Mouse (Mus musculus) liver, embryonic 11.5 days (tissue): ENCODE results near the gene Dcaf5. TPM values are rescaled to one million over a fixed set of nuclear protein-coding genes. Genes with fewer than 3 reads are reported as not detected.

ENCODE experiments used
- ATAC-seq: fragments of 200-750 bp; cut with Nextera tagmentation; replicated peaks from 2 replicates; pipeline ENCODE4 v1.8.0; 2017; ENCODE audit warnings: moderate number of reproducible peaks, mild to moderate bottlenecking, moderate TSS enrichment, moderate library complexity; ENCODE audit not compliant: low FRiP score
- DNase-seq: peaks from one replicate; pipeline ENCODE4 v3.0.0-alpha.2; 2017; ENCODE audit warnings: low spot score
- H3K27ac ChIP-seq: fragments of 300-500 bp; sonication (generic); 2 replicates; pipeline ENCODE4 v1.5.1; 2014; ENCODE audit warnings: mild to moderate bottlenecking, low read depth, low read length, control low read depth
- H3K27me3 ChIP-seq: fragments of 300-500 bp; sonication (generic); replicated peaks from 2 replicates; pipeline ENCODE4 v1.6.1; 2014; ENCODE audit warnings: low read length, mixed read lengths; ENCODE audit not compliant: control insufficient read depth, insufficient read depth
- H3K36me3 ChIP-seq: fragments of 300-500 bp; sonication (generic); 2 replicates; pipeline ENCODE4 v1.6.1; 2014; ENCODE audit warnings: mild to moderate bottlenecking, low read length, moderate library complexity, mixed read lengths; ENCODE audit not compliant: control insufficient read depth, insufficient read depth
- H3K4me1 ChIP-seq: fragments of 300-500 bp; sonication (generic); replicated peaks from 2 replicates; pipeline ENCODE4 v1.6.1; 2014; ENCODE audit warnings: low read length, mixed read lengths; ENCODE audit not compliant: control insufficient read depth, insufficient read depth
- H3K4me2 ChIP-seq: fragments of 300-500 bp; sonication (generic); 2 replicates; pipeline ENCODE4 v1.6.1; 2014; ENCODE audit warnings: mild to moderate bottlenecking, control low read depth, moderate library complexity
- H3K4me3 ChIP-seq: fragments of 300-500 bp; sonication (generic); 2 replicates; pipeline ENCODE4 v1.5.1; 2014; ENCODE audit warnings: low read depth, low read length, control low read depth
- H3K9ac ChIP-seq: fragments of 300-500 bp; sonication (generic); 2 replicates; pipeline ENCODE4 v1.6.1; 2014; ENCODE audit warnings: low read depth, low read length, control low read depth
- H3K9me3 ChIP-seq: fragments of 300-500 bp; sonication (generic); 2 replicates; pipeline ENCODE4 v1.6.1; 2016; ENCODE audit warnings: low read length, inconsistent platforms, mixed read lengths; ENCODE audit not compliant: control insufficient read depth
- WGBS: fragments of 180-500 bp; shearing (Covaris S2); extraction: QIAGEN DNeasy Blood & Tissue Kit; methylation state at CpG from one replicate; pipeline ENCODE4 v1.1.7; 2014; 5-methylcytosine and 5-hydroxymethylcytosine counted together
- polyA plus RNA-seq: library from polyadenylated mRNA; unstranded; fragments of >200 nt; fragmentation: Nextera tagmentation; extraction: Ambion mirVana; gene quantifications from 2 replicates; pipeline ENCODE4 v1.2.1, GENCODE M21; 2014

The Dcaf5 gene
- polyA plus RNA-seq, 1 experiment from 2014 or later, result 5.1 TPM

DNA sequence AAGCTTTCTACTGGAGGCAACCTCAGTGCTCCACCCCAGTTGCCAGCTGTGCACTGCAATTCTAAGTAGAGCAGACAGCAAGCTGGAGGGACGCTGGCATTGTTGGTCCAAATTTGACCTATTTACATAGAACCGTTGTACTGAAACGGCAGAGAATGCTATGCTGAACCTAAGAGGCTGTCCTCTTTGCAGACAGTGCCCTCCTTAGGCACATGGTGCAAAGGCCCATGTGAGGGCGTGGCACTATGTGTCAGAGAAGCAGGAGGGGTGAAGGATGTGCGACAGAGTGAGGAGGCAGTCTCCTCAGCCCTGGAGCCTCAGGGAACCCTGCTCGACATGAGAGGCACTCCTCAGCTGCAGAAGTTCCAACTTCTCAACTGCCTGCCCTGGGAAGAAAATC, 40.0 kb downstream of the Dcaf5 start:
- ATAC-seq (no peak), DNase-seq (no peak)
- no peaks in the 10 kb centered on the region for H3K27me3 ChIP-seq
- no peak overlapping the region for H3K4me3 ChIP-seq
- WGBS, result 79% methylated on average over 6 of the region's 6 CpGs
- no peaks in the 10 kb centered on the region for H3K4me1 ChIP-seq
- H3K4me2 ChIP-seq, result no peak overlapping the region
- peaks cover 14% of the 10 kb centered on the region for H3K36me3 ChIP-seq
- H3K27ac ChIP-seq, result no peak overlapping the region
- H3K9me3 ChIP-seq, result no peaks in the 10 kb centered on the region
- H3K9ac ChIP-seq, result no peak overlapping the region

DNA sequence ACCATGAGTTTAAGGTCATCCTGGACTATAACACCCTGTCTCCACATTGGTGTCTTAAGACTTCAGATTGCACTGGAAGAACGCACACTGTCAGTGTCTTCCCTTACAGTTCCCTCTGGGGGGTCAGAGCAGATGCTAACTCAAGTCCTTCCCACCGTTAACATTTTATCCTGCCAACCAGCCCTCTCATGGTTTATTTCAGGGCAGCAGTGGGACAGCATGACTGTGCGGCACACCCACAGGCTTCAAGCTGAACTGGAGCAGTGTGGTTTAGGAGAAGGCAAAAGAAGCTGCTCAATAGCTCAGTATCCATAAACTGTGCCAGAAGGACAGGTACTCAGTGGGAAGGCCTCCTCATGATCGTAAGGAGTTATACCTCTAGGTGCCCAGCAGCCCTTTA, 41.1 kb downstream of the Dcaf5 start:
- no peaks in the 10 kb centered on the region for H3K9me3 ChIP-seq
- peaks cover 10% of the 10 kb centered on the region; the same call in 1 of the 2 replicates for H3K36me3 ChIP-seq
- ATAC-seq, result no peak
- no peak for DNase-seq
- H3K4me1 ChIP-seq, result no peaks in the 10 kb centered on the region
- H3K27ac ChIP-seq, result no peak overlapping the region
- 83% methylated on average over 4 of the region's 4 CpGs for WGBS
- H3K4me2 ChIP-seq, result no peak overlapping the region
- H3K4me3 ChIP-seq, result no peak overlapping the region
- no peaks in the 10 kb centered on the region for H3K27me3 ChIP-seq
- no peak overlapping the region for H3K9ac ChIP-seq

DNA sequence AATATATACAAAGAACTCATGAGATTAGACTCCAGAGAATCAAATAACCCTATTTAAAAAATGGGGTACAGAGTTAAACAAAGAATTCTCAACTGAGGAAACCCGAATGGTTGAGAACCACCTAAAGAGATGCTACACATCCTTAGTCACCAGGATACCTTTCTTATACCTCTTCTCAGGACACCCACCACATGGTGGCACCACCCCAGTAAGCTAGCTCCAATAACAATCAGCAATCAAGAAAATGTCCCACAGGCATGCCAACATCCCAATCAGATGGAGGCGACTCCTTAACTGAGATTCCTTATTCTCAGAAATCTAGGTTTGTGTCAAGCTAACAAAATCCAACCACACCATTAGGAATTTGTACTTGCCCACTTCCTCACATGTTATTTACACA, 42.4 kb downstream of the Dcaf5 start:
- H3K27me3 ChIP-seq, result no peaks in the 10 kb centered on the region
- H3K36me3 ChIP-seq, result peaks cover 11% of the 10 kb centered on the region; the same call in 1 of the 2 replicates
- 83% methylated on average over 2 of the region's 2 CpGs for WGBS
- no peak overlapping the region for H3K9ac ChIP-seq
- H3K27ac ChIP-seq, result no peak overlapping the region
- ATAC-seq (no peak), DNase-seq (no peak)
- H3K4me1 ChIP-seq, result no peaks in the 10 kb centered on the region
- H3K9me3 ChIP-seq, result no peaks in the 10 kb centered on the region
- H3K4me2 ChIP-seq, result no peak overlapping the region
- no peak overlapping the region for H3K4me3 ChIP-seq

DNA sequence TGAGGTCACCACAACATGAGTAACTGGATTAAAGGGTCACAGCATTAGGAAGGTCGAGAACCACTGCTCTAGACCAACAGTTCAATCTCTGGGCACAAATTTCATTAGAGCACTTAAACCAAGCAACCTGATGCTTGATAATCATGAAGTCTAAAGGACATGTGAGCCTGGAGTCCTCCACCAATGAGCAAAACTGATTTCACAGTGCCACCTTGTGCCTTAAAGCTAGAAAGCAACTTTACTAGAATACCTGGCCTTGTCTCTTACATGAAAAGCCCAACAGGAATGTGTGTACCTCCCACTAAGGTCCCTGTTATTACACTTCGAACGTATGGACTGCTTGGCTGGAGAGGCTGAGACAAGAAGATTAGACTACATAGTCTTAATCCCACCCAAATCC, 47.0 kb downstream of the Dcaf5 start:
- H3K36me3 ChIP-seq, result peaks cover 3% of the 10 kb centered on the region; the same call in 1 of the 2 replicates
- H3K4me1 ChIP-seq, result no peaks in the 10 kb centered on the region
- H3K9ac ChIP-seq, result no peak overlapping the region
- H3K27ac ChIP-seq, result no peak overlapping the region
- no peak overlapping the region for H3K4me3 ChIP-seq
- WGBS, result 71% methylated on average over 3 of the region's 3 CpGs
- H3K27me3 ChIP-seq, result no peaks in the 10 kb centered on the region
- ATAC-seq (no peak), DNase-seq (no peak)
- H3K9me3 ChIP-seq, result no peaks in the 10 kb centered on the region
- no peak overlapping the region for H3K4me2 ChIP-seq

DNA sequence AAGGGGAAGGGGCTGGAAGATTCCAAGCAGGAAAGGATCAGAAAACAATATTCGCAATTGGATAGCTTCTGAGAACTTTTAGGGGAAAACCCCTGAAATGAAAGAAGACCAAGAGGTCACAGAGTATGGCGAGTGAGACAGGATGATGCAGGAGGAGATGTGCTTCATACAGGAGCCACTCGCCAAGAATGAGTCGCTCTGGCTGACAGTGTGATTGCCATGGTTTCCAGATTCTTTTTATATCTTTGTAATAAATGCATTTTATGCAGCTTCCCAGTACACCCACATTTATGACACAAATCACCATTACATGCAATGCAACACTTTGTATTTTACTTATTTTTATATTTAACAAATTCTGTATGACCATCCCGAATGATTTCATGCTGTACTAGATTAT, 49.1 kb downstream of the Dcaf5 start:
- no peak overlapping the region for H3K27ac ChIP-seq
- no peak overlapping the region for H3K4me2 ChIP-seq
- H3K9ac ChIP-seq, result no peak overlapping the region
- no peaks in the 10 kb centered on the region for H3K9me3 ChIP-seq
- DNase-seq (no peak), ATAC-seq (no peak)
- 89% methylated on average over 5 of the region's 5 CpGs for WGBS
- H3K4me1 ChIP-seq, result no peaks in the 10 kb centered on the region
- H3K4me3 ChIP-seq, result no peak overlapping the region
- H3K36me3 ChIP-seq, result peaks cover 3% of the 10 kb centered on the region; the same call in 1 of the 2 replicates
- no peaks in the 10 kb centered on the region for H3K27me3 ChIP-seq

DNA sequence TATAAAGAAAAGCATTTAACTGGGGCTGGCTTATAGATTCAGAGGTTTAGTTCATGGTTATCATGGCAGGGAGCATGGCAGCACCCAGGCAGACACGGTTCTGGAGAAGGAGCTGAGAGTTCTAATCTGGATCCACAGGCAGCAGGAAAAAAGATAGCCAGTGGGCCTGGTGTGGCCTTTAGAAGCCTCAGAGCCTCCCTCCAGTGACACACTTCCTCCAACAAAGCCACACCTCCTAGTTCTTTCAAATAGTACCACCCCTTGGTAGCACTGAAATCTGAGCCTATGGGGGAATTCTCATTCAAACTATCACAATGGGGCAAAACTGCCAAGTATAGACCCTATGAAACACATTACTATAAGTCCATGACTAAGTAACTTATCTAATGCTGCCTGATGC, 51.0 kb downstream of the Dcaf5 start:
- H3K27ac ChIP-seq, result no peak overlapping the region
- no peak overlapping the region for H3K4me2 ChIP-seq
- peaks cover under 1% of the 10 kb centered on the region; the same call in 1 of the 2 replicates for H3K4me1 ChIP-seq
- no peak overlapping the region for H3K9ac ChIP-seq
- no peaks in the 10 kb centered on the region for H3K27me3 ChIP-seq
- H3K36me3 ChIP-seq, result 0 out of 2 replicates have a peak, but pooled peaks cover 3% of the 10 kb centered on the region
- H3K9me3 ChIP-seq, result no peaks in the 10 kb centered on the region
- H3K4me3 ChIP-seq, result no peak overlapping the region
- no peak for DNase-seq
- WGBS, result 27% methylated on average over 1 of the region's 1 CpGs
- no peak for ATAC-seq

DNA sequence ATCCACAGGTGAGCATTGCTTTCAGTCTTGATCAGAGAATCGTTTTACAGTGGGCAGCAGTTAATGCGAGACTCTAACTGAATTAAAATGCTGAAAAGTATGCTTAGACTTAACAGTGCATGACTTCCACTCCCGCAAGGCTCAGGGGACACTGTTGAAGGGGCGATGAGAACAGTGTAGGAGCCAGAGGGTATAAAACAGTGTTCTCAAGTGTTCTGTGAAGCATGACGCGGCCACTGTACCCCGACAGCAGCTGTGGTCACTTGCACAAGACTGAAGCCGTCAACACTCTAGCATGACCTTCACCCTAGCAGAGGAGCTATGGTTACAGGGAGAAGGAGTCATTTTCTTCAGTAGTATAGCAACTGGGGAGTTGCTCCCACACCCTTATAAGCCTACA, 52.9 kb downstream of the Dcaf5 start:
- 89% methylated on average over 8 of the region's 8 CpGs for WGBS
- no peaks in the 10 kb centered on the region for H3K27me3 ChIP-seq
- peaks cover 6% of the 10 kb centered on the region for H3K4me1 ChIP-seq
- ATAC-seq, result no peak
- no peak overlapping the region for H3K4me2 ChIP-seq
- H3K27ac ChIP-seq, result no peak overlapping the region
- no peaks in the 10 kb centered on the region for H3K36me3 ChIP-seq
- no peak overlapping the region for H3K9ac ChIP-seq
- no peak overlapping the region for H3K4me3 ChIP-seq
- no peaks in the 10 kb centered on the region for H3K9me3 ChIP-seq
- DNase-seq, result no peak

DNA sequence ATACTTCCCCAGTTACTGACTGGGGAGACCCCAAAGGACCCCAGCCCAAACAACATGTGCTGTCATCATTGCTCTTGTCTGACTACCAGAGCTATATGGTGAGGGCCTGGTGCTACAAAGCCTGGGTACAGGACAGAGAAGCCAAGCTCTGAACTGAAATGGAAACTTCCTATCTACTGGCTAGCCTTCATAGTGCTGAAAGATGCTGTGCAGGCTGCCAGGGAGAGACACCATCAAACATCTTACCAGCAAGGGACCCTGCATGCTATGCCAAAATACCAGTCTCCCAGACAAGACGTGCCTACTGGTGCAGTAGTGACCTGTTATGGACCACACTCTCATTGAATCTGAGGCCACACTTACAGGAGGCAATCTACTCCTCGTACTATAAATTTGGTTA, 53.6 kb downstream of the Dcaf5 start:
- DNase-seq (no peak), ATAC-seq (no peak)
- no peak overlapping the region for H3K9ac ChIP-seq
- H3K27me3 ChIP-seq, result no peaks in the 10 kb centered on the region
- no peaks in the 10 kb centered on the region for H3K9me3 ChIP-seq
- no peak overlapping the region for H3K4me3 ChIP-seq
- H3K27ac ChIP-seq, result no peak overlapping the region
- H3K4me1 ChIP-seq, result peaks cover 6% of the 10 kb centered on the region
- no peak overlapping the region for H3K4me2 ChIP-seq
- no peaks in the 10 kb centered on the region for H3K36me3 ChIP-seq
- WGBS, result 84% methylated on average over 2 of the region's 2 CpGs

DNA sequence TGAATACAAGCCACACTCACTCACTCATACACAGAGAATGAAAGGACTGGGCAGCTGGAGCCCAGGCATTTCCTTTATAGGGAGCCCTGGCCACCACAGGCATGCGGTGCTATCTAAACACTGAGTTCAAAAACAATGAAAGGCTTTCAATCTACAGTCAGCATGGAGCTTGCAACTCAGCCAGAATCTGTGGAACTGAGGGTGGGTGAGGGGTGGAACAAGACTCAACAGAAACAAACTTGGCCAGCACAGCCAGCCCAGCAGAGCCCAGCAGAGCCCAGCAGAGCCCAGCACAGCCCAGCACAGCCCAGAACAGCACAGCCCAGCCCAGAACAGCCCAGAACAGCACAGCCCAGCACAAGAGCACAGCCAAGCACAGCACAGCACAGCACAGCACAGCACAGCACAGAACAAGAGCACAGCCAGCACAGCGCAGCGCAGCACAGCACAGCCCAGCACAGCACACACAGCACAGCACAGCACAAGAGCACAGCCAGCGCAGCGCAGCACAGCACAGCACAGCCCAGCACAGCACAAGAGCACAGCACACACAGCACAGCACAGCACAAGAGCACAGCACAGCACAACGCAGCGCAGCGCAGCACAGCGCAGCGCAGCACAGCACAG, 56.5 kb downstream of the Dcaf5 start:
- Histone ChIP-seq H3K4me3 (no peak overlapping the region), H3K9me3 (no peaks in the 10 kb centered on the region), H3K4me2 (no peak overlapping the region), H3K27ac (no peak overlapping the region), H3K36me3 (peaks cover 1% of the 10 kb centered on the region; the same call in 1 of the 2 replicates), H3K27me3 (no peaks in the 10 kb centered on the region), H3K9ac (no peak overlapping the region), H3K4me1 (peaks cover 6% of the 10 kb centered on the region)
- ATAC-seq (peak; percentile 7; the same call in 1 of the 2 replicates), DNase-seq (no peak)
- 91% methylated on average over 10 of the region's 10 CpGs for WGBS
